Mouse (Mus musculus): ENCODE data around the gene Uba5.

Gene Uba5

GRCm38 (mm10) chr9:104062430-104063243 lies at the start of gene Uba5:
Gene Uba5 (minus strand): TSS chr9:104063134.
- peak; percentile 81 to 90 for DNase-seq

GRCm38 (mm10) chr9:104109151-104109550 lies 46.2 kb upstream of the Uba5 start:
- no peak for DNase-seq

GRCm38 (mm10) chr9:104108571-104109143 lies 45.7 kb upstream of the Uba5 start:
- no peak for DNase-seq

- DNase-seq = peak in 1 of 2 experiments; percentile 36
These were observed 44.5 kb upstream of the Uba5 start for GRCm38 (mm10) chr9:104107482-104107881.

GRCm38 (mm10) chr9:104106930-104107329 lies 44.0 kb upstream of the Uba5 start:
- DNase-seq = no peak

GRCm38 (mm10) chr9:104104986-104105385 lies 42.1 kb upstream of the Uba5 start:
- no peak for DNase-seq

- no peak for DNase-seq
These were observed 40.0 kb upstream of the Uba5 start for GRCm38 (mm10) chr9:104102901-104103300.

- DNase-seq = peak in 1 of 2 experiments; percentile 24
These were observed 39.4 kb upstream of the Uba5 start for GRCm38 (mm10) chr9:104102301-104102700.

- DNase-seq = peak; percentile 60 to 72
These were observed 38.5 kb upstream of the Uba5 start for GRCm38 (mm10) chr9:104101458-104101857.

GRCm38 (mm10) chr9:104100822-104101221 lies 37.9 kb upstream of the Uba5 start:
- peak; percentile 40 to 64 for DNase-seq

GRCm38 (mm10) chr9:104099060-104099459 lies 36.1 kb upstream of the Uba5 start:
- DNase-seq = no peak

GRCm38 (mm10) chr9:104098256-104098655 lies 35.3 kb upstream of the Uba5 start:
- no peak for DNase-seq

GRCm38 (mm10) chr9:104092945-104093344 lies 30.0 kb upstream of the Uba5 start:
- no peak for DNase-seq

GRCm38 (mm10) chr9:104088555-104088954 lies 25.6 kb upstream of the Uba5 start:
- peak; percentile 44 to 62 for DNase-seq

- DNase-seq = no peak
These were observed 22.9 kb upstream of the Uba5 start for GRCm38 (mm10) chr9:104085730-104086429.

- no peak for DNase-seq
These were observed 17.1 kb upstream of the Uba5 start for GRCm38 (mm10) chr9:104080038-104080437.

GRCm38 (mm10) chr9:104079379-104079778 lies 16.4 kb upstream of the Uba5 start:
- peak; percentile 74 to 76 for DNase-seq

- DNase-seq = no peak
These were observed 15.8 kb upstream of the Uba5 start for GRCm38 (mm10) chr9:104078780-104079179.

GRCm38 (mm10) chr9:104075808-104076207 lies 12.9 kb upstream of the Uba5 start:
- DNase-seq = no peak

GRCm38 (mm10) chr9:104070863-104071604 lies 8.1 kb upstream of the Uba5 start:
- no peak for DNase-seq

- no peak for DNase-seq
These were observed 7.3 kb upstream of the Uba5 start for GRCm38 (mm10) chr9:104070241-104070640.

GRCm38 (mm10) chr9:104064571-104064970 lies 1.6 kb upstream of the Uba5 start:
- DNase-seq = no peak
